Mouse (Mus musculus) heart, embryonic 14.5 days (tissue): ENCODE data around the gene Wdr95. TPM values are rescaled to one million over a fixed set of nuclear protein-coding genes. Genes with fewer than 3 reads are reported as not detected.

Experiments
- ATAC-seq: fragments of 200-750 bp; cut with Nextera tagmentation; 2 replicates; pipeline ENCODE4 v1.8.0; 2017; ENCODE audit warnings: low read depth, moderate TSS enrichment; ENCODE audit not compliant: insufficient number of reproducible peaks, insufficient read depth, low FRiP score
- H3K27ac ChIP-seq, 2 experiments: fragments of 200-500 bp in 1 of 2; fragments of 300-500 bp in 1 of 2; sonication (generic) in 1 of 2; replicated peaks in 1 of 2; 2 replicates each; pipeline ENCODE4 v1.5.1; 2012 to 2014; ENCODE audit warnings: low read depth in 2 of 2, low read length in 2 of 2, control low read depth in 1 of 2, mild to moderate bottlenecking in 1 of 2, mixed read lengths in 1 of 2; ENCODE audit not compliant: control insufficient read depth in 1 of 2, insufficient read depth in 1 of 2
- H3K27me3 ChIP-seq: fragments of 300-500 bp; sonication (generic); 2 replicates; pipeline ENCODE4 v1.6.1; 2014; ENCODE audit warnings: mild to moderate bottlenecking, low read length, control low read depth; ENCODE audit not compliant: control insufficient read depth, insufficient read depth
- H3K36me3 ChIP-seq: fragments of 300-500 bp; sonication (generic); 2 replicates; pipeline ENCODE4 v1.6.1; 2014; ENCODE audit warnings: mild to moderate bottlenecking, control low read depth, low read length, mixed read lengths; ENCODE audit not compliant: control insufficient read depth, insufficient read depth
- H3K4me1 ChIP-seq, 2 experiments: fragments of 200-500 bp in 1 of 2; fragments of 300-500 bp in 1 of 2; sonication (generic) in 1 of 2; 2 replicates each; pipeline ENCODE4 v1.6.1; 2012 to 2014; ENCODE audit warnings: low read length in 2 of 2, control low read depth in 1 of 2, mixed read lengths in 1 of 2; ENCODE audit not compliant: control insufficient read depth in 2 of 2, insufficient read depth in 2 of 2
- H3K4me2 ChIP-seq: fragments of 300-500 bp; sonication (generic); 2 replicates; pipeline ENCODE4 v1.6.1; 2014; ENCODE audit warnings: mild to moderate bottlenecking, low read length
- H3K4me3 ChIP-seq, 2 experiments: fragments of 200-500 bp in 1 of 2; fragments of 300-500 bp in 1 of 2; sonication (generic) in 1 of 2; 2 replicates each; pipeline ENCODE4 v1.5.1; 2012 to 2014; ENCODE audit warnings: low read length in 2 of 2, mild to moderate bottlenecking in 2 of 2, control low read depth in 1 of 2, low read depth in 1 of 2, moderate library complexity in 1 of 2; ENCODE audit not compliant: control insufficient read depth in 1 of 2, insufficient read depth in 1 of 2
- H3K9ac ChIP-seq: fragments of 300-500 bp; sonication (generic); 2 replicates; pipeline ENCODE4 v1.6.1; 2014; ENCODE audit warnings: mild to moderate bottlenecking, low read length
- H3K9me3 ChIP-seq: fragments of 300-500 bp; sonication (generic); 2 replicates; pipeline ENCODE4 v1.6.1; 2016; ENCODE audit warnings: low read length, control low read depth; ENCODE audit not compliant: control insufficient read depth
- WGBS: fragments of 180-500 bp; shearing (Covaris S2); extraction: QIAGEN DNeasy Blood & Tissue Kit; methylation state at CpG from one replicate; pipeline ENCODE4 v1.1.7; 2014; 5-methylcytosine and 5-hydroxymethylcytosine counted together
- polyA plus RNA-seq: library from polyadenylated mRNA; unstranded; fragments of >200 nt; fragmentation: Nextera tagmentation; extraction: Ambion mirVana; gene quantifications from 2 replicates; pipeline ENCODE4 v1.2.1, GENCODE M21; 2014

The Wdr95 gene
- polyA plus RNA-seq, 1 experiment from 2014 or later, result not detected

DNA sequence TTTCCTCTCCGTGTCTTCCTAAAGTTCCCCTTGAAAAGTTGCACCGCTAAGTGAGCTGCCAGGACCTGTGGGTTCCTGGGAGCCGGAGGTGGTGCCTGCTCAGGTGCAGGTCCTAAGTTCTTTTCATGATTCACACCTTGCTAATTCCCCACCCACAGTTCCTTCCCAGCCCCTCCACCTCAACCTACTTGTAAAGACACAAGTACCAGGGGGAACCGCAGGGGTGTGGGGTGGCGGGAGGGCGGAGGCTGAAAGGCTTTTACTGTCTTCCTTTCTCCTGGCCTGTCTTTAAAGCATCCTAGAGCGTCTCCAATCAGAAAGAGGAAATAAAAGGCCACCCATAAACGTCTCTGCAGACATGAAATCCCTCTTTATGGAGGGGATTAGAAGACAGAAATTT lies 55.0 kb downstream of the Wdr95 start:
- Histone ChIP-seq H3K36me3 (no peaks in the 10 kb centered on the region), H3K27me3 (no peaks in the 10 kb centered on the region), H3K27ac (no peak overlapping the region), H3K4me1 (peaks cover 8 to 9% of the 10 kb centered on the region in 2 experiments; a peak in 3 of 4 replicates), H3K4me2 (no peak overlapping the region), H3K9ac (no peak overlapping the region), H3K9me3 (no peaks in the 10 kb centered on the region), H3K4me3 (no peak overlapping the region)
- ATAC-seq, result no peak
- WGBS, result 36% methylated on average over 8 of the region's 8 CpGs

DNA sequence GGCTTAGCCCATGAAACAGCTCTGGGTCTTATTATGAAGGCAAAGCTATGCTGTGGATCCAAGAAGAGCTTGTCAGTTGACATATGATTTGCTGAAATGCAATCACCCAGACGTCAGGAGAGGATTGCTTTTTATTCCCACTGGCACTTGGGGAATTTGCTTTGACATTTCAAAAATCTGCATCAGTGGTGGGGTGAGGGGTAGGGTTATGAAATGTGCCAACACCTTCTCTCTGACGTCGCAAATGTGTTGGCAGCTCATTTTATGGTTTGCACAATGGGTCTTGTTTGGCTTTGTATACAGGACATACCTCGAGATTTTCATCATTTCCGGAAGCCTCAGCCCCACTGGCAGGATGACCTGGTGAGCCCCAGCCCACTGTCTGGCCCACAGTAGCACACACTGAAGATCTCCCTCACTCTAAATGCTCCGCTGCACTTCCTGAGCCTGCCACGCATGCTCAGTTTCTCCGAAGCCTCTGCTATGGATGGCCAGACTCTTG lies 55.7 kb downstream of the Wdr95 start:
- Histone ChIP-seq H3K4me3 (no peak overlapping the region), H3K9me3 (no peaks in the 10 kb centered on the region), H3K4me2 (no peak overlapping the region)

DNA sequence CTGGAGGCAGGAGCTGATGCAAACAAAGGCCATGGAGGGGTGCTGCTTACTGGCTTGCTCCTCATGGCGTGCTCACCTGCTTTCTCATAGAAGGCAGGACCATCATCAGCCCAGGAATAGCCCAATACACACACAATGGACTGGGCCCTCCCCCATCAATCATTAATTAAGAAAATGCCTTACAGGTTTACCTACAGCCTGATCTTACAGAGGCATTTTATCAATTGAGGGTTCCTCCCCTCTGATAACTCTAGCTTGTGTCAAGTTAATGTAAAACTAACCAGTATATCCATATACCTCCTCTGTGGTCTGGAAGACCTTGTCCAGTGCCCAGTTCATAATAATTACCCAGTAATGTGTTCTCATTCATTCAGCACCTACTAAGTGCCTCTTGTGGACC lies 56.8 kb downstream of the Wdr95 start:
- no peaks in the 10 kb centered on the region for H3K9me3 ChIP-seq
- peaks cover 10 to 14% of the 10 kb centered on the region in 2 experiments; a peak in 3 of 4 replicates for H3K4me1 ChIP-seq
- H3K9ac ChIP-seq, result no peak overlapping the region
- no peak overlapping the region for H3K4me3 ChIP-seq
- no peaks in the 10 kb centered on the region for H3K27me3 ChIP-seq
- H3K36me3 ChIP-seq, result no peaks in the 10 kb centered on the region
- H3K27ac ChIP-seq, result no peak overlapping the region
- no peak for ATAC-seq
- 86% methylated on average over 1 of the region's 1 CpGs for WGBS
- H3K4me2 ChIP-seq, result no peak overlapping the region

More for the DNA sequence above, 55.7 kb downstream of the Wdr95 start:
- no peaks in the 10 kb centered on the region for H3K27me3 ChIP-seq
- WGBS, result 53% methylated on average over 8 of the region's 8 CpGs
- peaks cover 10 to 12% of the 10 kb centered on the region in 2 experiments; a peak in 3 of 4 replicates for H3K4me1 ChIP-seq
- no peak overlapping the region for H3K9ac ChIP-seq
- H3K27ac ChIP-seq, result no peak overlapping the region
- no peaks in the 10 kb centered on the region for H3K36me3 ChIP-seq
- no peak for ATAC-seq

DNA sequence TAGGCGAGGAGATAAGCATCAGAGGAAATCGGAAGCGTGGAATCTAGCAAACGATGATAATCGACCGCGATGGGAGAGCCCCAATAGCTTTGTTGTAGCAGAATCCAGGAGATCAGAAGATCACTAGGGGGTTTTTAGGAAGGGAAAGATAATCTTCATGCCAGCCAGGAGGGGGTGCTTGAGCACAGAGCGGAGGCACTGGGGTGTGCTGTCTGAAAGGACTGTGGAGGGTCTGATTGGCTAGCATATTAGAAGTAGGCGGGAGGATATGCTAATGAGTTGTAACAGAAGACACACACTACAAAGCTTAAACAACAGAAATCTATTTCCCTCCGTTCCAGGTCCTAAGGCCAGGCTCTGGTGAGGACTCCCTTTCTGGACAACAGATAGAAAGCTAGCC lies 57.4 kb downstream of the Wdr95 start:
- no peak for ATAC-seq
- H3K36me3 ChIP-seq, result no peaks in the 10 kb centered on the region
- H3K9me3 ChIP-seq, result no peaks in the 10 kb centered on the region
- no peaks in the 10 kb centered on the region for H3K27me3 ChIP-seq
- H3K4me1 ChIP-seq, result peaks cover 10 to 14% of the 10 kb centered on the region in 2 experiments; a peak in 3 of 4 replicates
- H3K4me2 ChIP-seq, result no peak overlapping the region
- 50% methylated on average over 10 of the region's 10 CpGs for WGBS
- H3K9ac ChIP-seq, result no peak overlapping the region
- no peak overlapping the region for H3K27ac ChIP-seq
- H3K4me3 ChIP-seq, result no peak overlapping the region

DNA sequence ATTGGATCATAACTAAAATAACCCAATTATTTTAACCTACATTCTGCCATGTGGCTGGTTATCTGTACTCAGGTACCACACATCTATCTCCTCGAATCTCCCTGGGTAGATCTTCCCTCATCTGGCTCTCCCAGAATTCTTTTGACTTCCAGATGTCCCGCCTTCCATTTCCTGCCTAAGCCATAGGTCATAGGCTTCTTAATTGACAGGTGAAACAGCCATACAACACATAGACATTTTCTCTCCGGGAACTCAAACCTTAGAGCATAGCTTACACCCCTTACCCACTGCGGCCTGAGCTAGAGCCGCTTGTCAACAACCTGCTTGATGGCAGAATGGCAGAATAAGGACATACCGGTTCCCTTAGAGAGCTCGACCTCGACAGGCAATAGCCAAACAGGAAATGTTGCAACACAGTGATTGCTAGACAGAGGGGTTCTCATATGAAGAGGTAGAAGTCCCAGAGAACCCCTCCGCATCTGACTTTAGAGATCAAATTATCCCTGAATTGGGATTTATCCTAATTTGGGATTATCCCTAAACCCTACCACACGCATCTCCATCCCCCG lies 58.9 kb downstream of the Wdr95 start:
- Histone ChIP-seq H3K4me3 (no peak overlapping the region), H3K4me1 (peaks cover 10 to 14% of the 10 kb centered on the region in 2 experiments; a peak in 3 of 4 replicates), H3K36me3 (no peaks in the 10 kb centered on the region), H3K9me3 (no peaks in the 10 kb centered on the region), H3K27me3 (no peaks in the 10 kb centered on the region), H3K27ac (no peak overlapping the region), H3K4me2 (no peak overlapping the region), H3K9ac (no peak overlapping the region)
- WGBS, result 74% methylated on average over 11 of the region's 11 CpGs
- no peak for ATAC-seq

DNA sequence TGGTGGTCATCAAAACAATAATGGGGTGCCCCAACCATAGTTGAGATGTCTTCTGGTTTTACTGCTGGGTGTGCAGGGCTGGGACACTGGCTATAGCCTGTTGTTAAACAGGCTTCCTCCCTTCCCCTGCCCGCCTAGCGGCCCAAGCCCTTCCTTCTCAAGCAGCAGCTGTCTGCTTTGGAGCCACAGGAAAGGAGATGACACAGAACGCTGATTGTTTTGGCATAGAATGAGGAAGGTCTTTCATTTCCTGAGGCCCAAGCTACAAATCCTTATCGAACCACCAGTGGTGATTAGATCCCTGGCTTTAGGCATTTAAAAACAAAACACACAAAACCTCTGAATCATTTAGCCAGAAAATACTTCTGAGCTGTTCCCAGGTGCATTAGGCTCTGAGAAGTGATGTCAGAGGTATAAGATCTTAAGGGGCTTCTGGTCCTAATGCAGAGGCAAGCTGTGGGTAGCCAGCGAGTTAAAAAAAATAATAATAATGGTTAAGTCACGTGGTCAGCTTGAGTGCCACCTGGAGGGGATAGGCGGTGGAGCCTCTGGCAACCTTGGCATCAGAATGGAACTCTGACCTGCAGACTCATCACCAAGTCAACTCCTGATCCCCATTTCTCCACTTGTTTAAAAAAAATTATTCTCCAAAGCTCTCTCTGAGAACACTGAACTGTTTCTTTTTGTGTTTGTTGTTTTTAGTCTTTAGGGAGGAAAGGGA lies 60.5 kb downstream of the Wdr95 start:
- Histone ChIP-seq H3K27me3 (no peaks in the 10 kb centered on the region), H3K4me1 (peaks cover 10 to 14% of the 10 kb centered on the region in 2 experiments; a peak in 3 of 4 replicates), H3K4me2 (no peak overlapping the region), H3K9ac (no peak overlapping the region), H3K27ac (peak overlapping the region; percentile 26 to 43; a peak in 1 of 4 replicates), H3K9me3 (no peaks in the 10 kb centered on the region), H3K36me3 (no peaks in the 10 kb centered on the region), H3K4me3 (no peak overlapping the region)
- WGBS, result 39% methylated on average over 7 of the region's 7 CpGs
- ATAC-seq, result 0 out of 2 replicates have a peak, but pooled peaks have one; percentile 38

DNA sequence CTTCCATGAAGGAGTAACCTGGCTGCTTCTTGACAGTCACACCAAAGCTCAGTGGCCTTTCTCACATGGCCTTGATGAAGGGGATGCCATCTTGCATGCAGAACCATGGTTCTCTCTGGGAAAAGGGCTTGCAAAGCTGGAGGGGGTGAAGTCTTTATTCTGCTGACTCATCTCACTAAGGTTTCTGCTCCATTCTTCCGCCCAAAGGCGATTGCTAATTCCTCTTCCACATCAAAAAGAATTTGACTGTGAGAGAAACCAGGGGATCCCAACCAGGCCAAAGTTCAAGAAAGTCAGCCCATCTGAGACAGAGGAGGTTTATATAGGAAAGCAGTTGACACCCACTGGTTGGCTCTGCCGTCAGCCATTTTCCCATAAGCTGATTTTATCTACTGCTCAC lies 61.5 kb downstream of the Wdr95 start:
- ATAC-seq, result no peak
- Histone ChIP-seq H3K4me1 (peaks cover 10 to 13% of the 10 kb centered on the region in 2 experiments; a peak in 3 of 4 replicates), H3K9ac (no peak overlapping the region), H3K36me3 (no peaks in the 10 kb centered on the region), H3K27ac (peak overlapping the region in 1 of 2 experiments; percentile 78; a peak in 3 of 4 replicates), H3K9me3 (no peaks in the 10 kb centered on the region), H3K4me3 (no peak overlapping the region), H3K27me3 (no peaks in the 10 kb centered on the region), H3K4me2 (no peak overlapping the region)
- WGBS, result 39% methylated on average over 3 of the region's 3 CpGs
